Mouse (Mus musculus): ENCODE results near the gene Smchd1.

Gene Smchd1

GRCm38 (mm10) chr17:71474762-71475704, at the start of gene Smchd1:
Gene Smchd1 (minus strand): TSS chr17:71475343.
- DNase-seq (ENCODE audit: inconsistent age in 2 of 2, low spot score in 1 of 2): peak; percentile 97 to 98

DNA sequence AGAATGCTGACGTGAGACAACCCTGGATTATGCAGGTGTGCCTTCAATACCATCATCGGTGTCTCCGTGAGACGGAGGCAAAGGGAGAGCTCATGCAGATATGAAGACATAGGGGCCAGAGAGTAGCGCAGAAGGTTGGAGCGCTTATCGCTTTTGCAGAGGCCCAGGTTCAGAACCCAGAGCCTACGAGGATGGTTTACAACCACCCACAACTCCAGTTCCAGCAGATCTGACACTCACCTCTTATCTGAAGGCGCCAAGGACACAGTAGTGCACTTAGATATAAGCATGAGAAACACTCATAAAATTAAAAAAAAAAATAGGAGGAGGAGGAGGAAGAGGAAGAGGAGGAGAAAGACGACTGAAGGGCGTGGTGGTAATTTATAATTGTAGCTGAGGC, 35.2 kb upstream of the Smchd1 start:
- no peak for DNase-seq (ENCODE audit: inconsistent age in 2 of 2, low spot score in 1 of 2)

- DNase-seq (ENCODE audit: inconsistent age in 2 of 2, low spot score in 1 of 2): no peak
These were observed 31.7 kb upstream of the Smchd1 start for GRCm38 (mm10) chr17:71506832-71507231.

- no peak for DNase-seq (ENCODE audit: inconsistent age in 2 of 2, low spot score in 1 of 2)
These were observed 20.6 kb upstream of the Smchd1 start for GRCm38 (mm10) chr17:71495784-71496183.

GRCm38 (mm10) chr17:71491332-71491686, 16.2 kb upstream of the Smchd1 start:
- DNase-seq (ENCODE audit: inconsistent age in 2 of 2, low spot score in 1 of 2): no peak

- DNase-seq (ENCODE audit: inconsistent age in 2 of 2, low spot score in 1 of 2): no peak
These were observed 15.7 kb upstream of the Smchd1 start for GRCm38 (mm10) chr17:71490666-71491331.

- DNase-seq (ENCODE audit: inconsistent age in 2 of 2, low spot score in 1 of 2): no peak
These were observed 14.7 kb upstream of the Smchd1 start for GRCm38 (mm10) chr17:71489703-71490461.

- DNase-seq (ENCODE audit: inconsistent age in 2 of 2, low spot score in 1 of 2): peak in 1 of 2 experiments; percentile 37
These were observed 11.2 kb upstream of the Smchd1 start for GRCm38 (mm10) chr17:71486231-71486851.

GRCm38 (mm10) chr17:71485791-71486230, 10.7 kb upstream of the Smchd1 start:
- peak; percentile 25 to 63 for DNase-seq (ENCODE audit: inconsistent age in 2 of 2, low spot score in 1 of 2)

- no peak for DNase-seq (ENCODE audit: inconsistent age in 2 of 2, low spot score in 1 of 2)
These were observed 9.6 kb upstream of the Smchd1 start for GRCm38 (mm10) chr17:71484711-71485110.

- DNase-seq (ENCODE audit: inconsistent age in 2 of 2, low spot score in 1 of 2): peak; percentile 44 to 51
These were observed 8.4 kb upstream of the Smchd1 start for GRCm38 (mm10) chr17:71483418-71484060.

GRCm38 (mm10) chr17:71479381-71479901, 4.3 kb upstream of the Smchd1 start:
- no peak for DNase-seq (ENCODE audit: inconsistent age in 2 of 2, low spot score in 1 of 2)

GRCm38 (mm10) chr17:71477481-71477880, 2.3 kb upstream of the Smchd1 start:
- DNase-seq (ENCODE audit: inconsistent age in 2 of 2, low spot score in 1 of 2): no peak

- peak; percentile 45 to 87 for DNase-seq (ENCODE audit: inconsistent age in 2 of 2, low spot score in 1 of 2)
These were observed 1.3 kb upstream of the Smchd1 start for GRCm38 (mm10) chr17:71476346-71477020.

DNA sequence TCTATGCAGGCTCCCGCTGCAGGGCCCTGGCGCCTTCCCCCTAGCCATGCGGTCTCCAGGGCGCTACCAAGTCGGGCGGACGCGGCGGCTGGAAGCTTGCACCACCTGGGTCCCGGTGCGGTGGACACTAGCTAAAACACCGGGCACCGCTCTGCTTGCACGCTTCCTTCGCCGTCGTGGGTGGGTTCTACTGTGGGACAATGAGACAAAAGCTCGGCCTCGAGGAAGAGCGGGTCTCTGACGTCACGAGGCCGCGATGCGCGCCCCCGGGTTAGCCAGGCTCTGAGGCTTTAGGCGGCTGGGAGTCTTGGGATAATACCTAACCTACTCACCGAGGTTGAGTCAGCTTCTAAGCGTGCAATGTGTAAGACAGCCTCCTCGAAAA, 554 bp upstream of the Smchd1 start:
- DNase-seq (ENCODE audit: inconsistent age in 2 of 2, low spot score in 1 of 2): peak; percentile 83 to 92

- DNase-seq (ENCODE audit: inconsistent age in 2 of 2, low spot score in 1 of 2): no peak
These were observed 1.0 kb downstream of the Smchd1 start for GRCm38 (mm10) chr17:71474128-71474527.

- DNase-seq (ENCODE audit: inconsistent age in 2 of 2, low spot score in 1 of 2): no peak
These were observed 3.9 kb downstream of the Smchd1 start for GRCm38 (mm10) chr17:71471261-71471660.

- DNase-seq (ENCODE audit: inconsistent age in 2 of 2, low spot score in 1 of 2): no peak
These were observed 14.8 kb downstream of the Smchd1 start for GRCm38 (mm10) chr17:71460312-71460711.

GRCm38 (mm10) chr17:71459818-71460217, 15.3 kb downstream of the Smchd1 start, which contains the start of gene Gm4707:
Gene Gm4707 (minus strand): TSS chr17:71459918.
- no peak for DNase-seq (ENCODE audit: inconsistent age in 2 of 2, low spot score in 1 of 2)
